Mouse (Mus musculus): ENCODE results near the gene Hdac5. TPM values are rescaled to one million over a fixed set of nuclear protein-coding genes. Genes with fewer than 3 reads are reported as not detected.
A peak's percentile ranks its signal among the peaks of the same experiment; 100 is the strongest.

The Hdac5 gene
- polyA plus RNA-seq, 1 experiment from 2014 or later = 29.1 TPM

DNA sequence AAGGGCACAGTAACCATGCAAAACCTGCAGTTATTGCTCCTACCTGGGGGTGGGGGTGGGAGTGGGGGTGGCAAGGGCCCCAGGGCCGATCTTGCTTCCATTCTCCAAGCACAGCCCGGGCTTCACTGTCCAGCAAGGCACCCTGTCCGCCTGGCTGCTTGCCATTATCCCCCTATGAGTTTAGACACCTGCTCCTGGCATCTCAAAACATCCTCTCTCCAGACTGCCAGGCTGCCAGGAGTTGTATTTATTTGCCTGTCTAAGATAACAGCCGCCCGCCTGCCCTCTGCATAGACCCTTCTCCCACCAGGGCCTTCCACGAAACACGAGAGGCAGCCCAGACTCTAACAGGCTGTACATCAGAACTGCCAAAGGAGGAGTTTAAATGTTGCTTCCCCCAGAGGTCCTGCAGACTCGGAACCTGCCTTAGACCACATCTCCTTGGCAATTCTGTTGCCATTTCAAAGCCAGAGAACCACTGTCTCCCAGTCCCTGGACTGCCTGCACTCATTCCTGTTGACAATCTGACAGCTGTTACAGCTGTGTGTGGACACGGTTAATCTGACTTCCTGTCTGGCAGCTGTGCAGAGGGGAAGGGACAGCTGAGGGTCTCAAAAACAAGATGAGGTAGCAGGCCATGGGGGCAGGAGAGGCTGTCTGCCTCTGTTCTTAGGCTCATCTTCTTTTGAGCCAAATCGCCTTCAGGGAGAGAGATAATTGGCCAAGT lies 15.4 kb downstream of the Hdac5 start:
- H3K4me2 ChIP-seq (replicated peaks; ENCODE audit: low read depth, low read length) = peak overlapping the region; percentile 8; the same call in 1 of the 2 replicates
- 27% methylated on average over 10 of the region's 10 CpGs for WGBS
- peak overlapping the region; percentile 48; the same call in 1 of the 2 replicates for H3K27ac ChIP-seq (ENCODE audit: low read depth, low read length)
- H3K27me3 ChIP-seq (ENCODE audit: control insufficient read depth, insufficient read depth, low read length) = no peaks in the 10 kb centered on the region
- H3K4me3 ChIP-seq (ENCODE audit: low read length) = no peak overlapping the region
- H3K9me3 ChIP-seq (ENCODE audit: control insufficient read depth, low read length) = no peaks in the 10 kb centered on the region
- H3K4me1 ChIP-seq (ENCODE audit: control insufficient read depth, insufficient read depth, low read length) = peaks cover 79% of the 10 kb centered on the region
- H3K36me3 ChIP-seq (ENCODE audit: control insufficient read depth, insufficient read depth, low read length) = no peaks in the 10 kb centered on the region
- no peak overlapping the region for H3K9ac ChIP-seq (ENCODE audit: low read depth, low read length)
- ATAC-seq (ENCODE audit: low FRiP score, low TSS enrichment) = peak; percentile 34

DNA sequence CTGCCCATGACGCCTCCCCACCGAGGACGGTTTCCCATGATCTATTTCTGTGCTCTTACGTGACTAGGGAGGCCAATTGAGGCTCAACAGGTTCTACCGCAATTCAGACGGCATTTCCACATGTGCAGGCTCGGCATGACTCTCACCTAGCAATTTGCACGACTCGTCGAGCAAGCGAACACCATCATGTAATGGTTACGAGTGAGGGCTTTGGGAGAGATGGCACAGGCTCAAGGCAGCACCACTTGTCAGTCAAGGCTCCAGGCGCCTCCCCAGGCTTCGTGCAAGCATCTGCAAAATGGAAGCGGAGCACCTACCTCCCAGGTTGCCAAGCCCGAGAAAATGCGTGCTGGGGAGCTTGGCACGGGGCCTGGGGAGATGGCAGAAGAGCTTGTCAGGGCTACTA lies 18.0 kb downstream of the Hdac5 start:
- no peaks in the 10 kb centered on the region for H3K36me3 ChIP-seq (ENCODE audit: control insufficient read depth, insufficient read depth, low read length)
- WGBS = 49% methylated on average over 18 of the region's 18 CpGs

DNA sequence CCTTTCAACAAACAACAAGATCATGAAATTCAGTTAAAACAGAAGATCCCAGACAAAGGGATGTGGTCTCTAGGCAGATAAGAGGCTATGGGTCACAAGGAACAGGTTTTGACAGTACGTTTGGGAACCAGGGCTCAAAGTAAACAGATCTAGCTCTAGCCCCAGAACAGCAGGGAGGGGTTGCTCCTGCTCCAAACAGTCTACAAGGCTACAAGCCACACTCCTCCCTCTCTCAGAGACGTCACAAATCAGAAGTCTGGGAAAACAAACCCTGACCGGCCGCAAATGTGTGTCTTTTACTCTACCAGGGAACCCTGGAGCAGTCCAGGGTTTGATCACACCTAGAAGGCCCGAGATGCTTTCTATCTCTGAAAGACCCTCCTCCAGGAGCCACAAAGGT lies 19.0 kb downstream of the Hdac5 start:
- Histone ChIP-seq H3K4me1 (ENCODE audit: control insufficient read depth, insufficient read depth, low read length) (peaks cover 59% of the 10 kb centered on the region), H3K9me3 (ENCODE audit: control insufficient read depth, low read length) (no peaks in the 10 kb centered on the region), H3K4me2 (replicated peaks; ENCODE audit: low read depth, low read length) (no peak overlapping the region), H3K27me3 (ENCODE audit: control insufficient read depth, insufficient read depth, low read length) (no peaks in the 10 kb centered on the region), H3K4me3 (ENCODE audit: low read length) (no peak overlapping the region), H3K36me3 (ENCODE audit: control insufficient read depth, insufficient read depth, low read length) (peaks cover 7% of the 10 kb centered on the region; the same call in 1 of the 2 replicates), H3K9ac (ENCODE audit: low read depth, low read length) (no peak overlapping the region), H3K27ac (ENCODE audit: low read depth, low read length) (no peak overlapping the region)
- no peak for ATAC-seq (ENCODE audit: low FRiP score, low TSS enrichment)
- WGBS = 20% methylated on average over 5 of the region's 5 CpGs

More for the DNA sequence above, 18.0 kb downstream of the Hdac5 start:
- peaks cover 68% of the 10 kb centered on the region for H3K4me1 ChIP-seq (ENCODE audit: control insufficient read depth, insufficient read depth, low read length)
- no peak overlapping the region for H3K27ac ChIP-seq (ENCODE audit: low read depth, low read length)
- no peaks in the 10 kb centered on the region for H3K27me3 ChIP-seq (ENCODE audit: control insufficient read depth, insufficient read depth, low read length)
- no peaks in the 10 kb centered on the region for H3K9me3 ChIP-seq (ENCODE audit: control insufficient read depth, low read length)
- H3K4me2 ChIP-seq (replicated peaks; ENCODE audit: low read depth, low read length) = no peak overlapping the region
- no peak for ATAC-seq (ENCODE audit: low FRiP score, low TSS enrichment)
- no peak overlapping the region for H3K9ac ChIP-seq (ENCODE audit: low read depth, low read length)
- no peak overlapping the region for H3K4me3 ChIP-seq (ENCODE audit: low read length)

DNA sequence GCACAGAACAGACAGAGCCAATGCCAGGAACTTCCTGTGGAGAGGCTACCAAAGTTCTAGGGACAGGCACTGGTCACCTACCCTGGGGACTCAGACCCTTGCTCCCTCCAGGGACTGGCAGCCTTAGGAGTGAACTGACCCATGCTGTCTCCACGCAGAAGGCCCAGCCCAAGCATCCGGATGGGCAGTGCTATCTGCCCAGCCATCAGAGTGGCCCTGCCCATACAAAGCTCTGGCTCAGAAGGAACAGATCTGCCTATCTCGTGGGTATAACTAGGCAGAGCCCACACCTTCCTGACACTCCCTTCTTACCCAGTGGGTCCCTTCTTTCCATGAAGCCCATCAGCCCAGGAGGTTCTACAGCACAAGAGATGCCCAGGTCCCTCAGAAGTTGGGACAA lies 19.8 kb downstream of the Hdac5 start:
- Histone ChIP-seq H3K4me1 (ENCODE audit: control insufficient read depth, insufficient read depth, low read length) (peaks cover 50% of the 10 kb centered on the region), H3K9me3 (ENCODE audit: control insufficient read depth, low read length) (no peaks in the 10 kb centered on the region), H3K36me3 (ENCODE audit: control insufficient read depth, insufficient read depth, low read length) (peaks cover 13% of the 10 kb centered on the region; the same call in 1 of the 2 replicates), H3K27me3 (ENCODE audit: control insufficient read depth, insufficient read depth, low read length) (no peaks in the 10 kb centered on the region), H3K9ac (ENCODE audit: low read depth, low read length) (no peak overlapping the region), H3K4me3 (ENCODE audit: low read length) (no peak overlapping the region), H3K4me2 (replicated peaks; ENCODE audit: low read depth, low read length) (no peak overlapping the region), H3K27ac (ENCODE audit: low read depth, low read length) (no peak overlapping the region)
- ATAC-seq (ENCODE audit: low FRiP score, low TSS enrichment) = no peak
- WGBS = 74% methylated on average over 3 of the region's 3 CpGs

DNA sequence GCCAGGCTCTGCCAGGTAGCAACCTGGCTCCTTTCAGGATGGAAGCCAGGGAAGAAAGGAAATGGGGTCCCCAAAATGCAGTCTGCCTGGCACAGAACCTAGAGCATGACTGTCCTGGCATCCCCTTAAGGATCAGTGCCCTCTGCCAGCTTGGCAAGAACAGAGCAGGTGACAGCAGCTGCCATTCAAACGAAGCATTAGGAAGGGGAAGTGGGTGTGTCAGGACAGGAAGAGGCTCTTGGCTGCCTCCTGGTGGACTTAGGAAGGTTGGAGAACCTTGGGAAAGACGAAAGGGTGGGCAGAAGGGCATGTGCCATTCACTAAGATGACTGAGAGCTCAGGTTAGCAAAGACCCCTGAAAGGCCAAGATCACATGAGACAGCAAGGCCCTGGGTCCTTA lies 20.2 kb downstream of the Hdac5 start:
- H3K4me2 ChIP-seq (replicated peaks; ENCODE audit: low read depth, low read length) = no peak overlapping the region
- H3K36me3 ChIP-seq (ENCODE audit: control insufficient read depth, insufficient read depth, low read length) = peaks cover 13% of the 10 kb centered on the region; the same call in 1 of the 2 replicates
- 37% methylated on average over 2 of the region's 2 CpGs for WGBS
- no peak for ATAC-seq (ENCODE audit: low FRiP score, low TSS enrichment)
- no peak overlapping the region for H3K4me3 ChIP-seq (ENCODE audit: low read length)
- H3K9ac ChIP-seq (ENCODE audit: low read depth, low read length) = no peak overlapping the region
- no peaks in the 10 kb centered on the region for H3K9me3 ChIP-seq (ENCODE audit: control insufficient read depth, low read length)
- H3K27me3 ChIP-seq (ENCODE audit: control insufficient read depth, insufficient read depth, low read length) = no peaks in the 10 kb centered on the region
- peaks cover 46% of the 10 kb centered on the region for H3K4me1 ChIP-seq (ENCODE audit: control insufficient read depth, insufficient read depth, low read length)
- H3K27ac ChIP-seq (ENCODE audit: low read depth, low read length) = no peak overlapping the region

DNA sequence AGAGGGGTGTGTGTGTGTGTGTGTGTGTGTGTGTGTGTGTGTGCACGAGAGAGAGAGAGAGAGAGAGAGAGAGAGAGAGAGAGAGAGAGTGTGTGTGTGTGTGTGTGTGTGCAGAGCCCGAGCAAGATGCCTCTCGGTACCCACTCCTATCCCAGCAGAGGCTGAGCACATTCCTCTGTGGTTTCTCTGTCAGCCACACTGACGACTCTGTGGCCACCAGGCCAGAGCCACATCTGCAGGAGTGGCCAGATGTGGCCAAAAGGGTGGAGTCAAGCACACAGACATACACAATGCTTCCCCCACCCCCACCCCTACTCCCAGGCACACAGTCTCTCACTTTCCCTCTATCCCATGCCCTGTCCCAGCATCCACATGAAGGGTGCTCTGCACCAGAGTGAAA lies 21.1 kb downstream of the Hdac5 start:
- ATAC-seq (ENCODE audit: low FRiP score, low TSS enrichment) = no peak

DNA sequence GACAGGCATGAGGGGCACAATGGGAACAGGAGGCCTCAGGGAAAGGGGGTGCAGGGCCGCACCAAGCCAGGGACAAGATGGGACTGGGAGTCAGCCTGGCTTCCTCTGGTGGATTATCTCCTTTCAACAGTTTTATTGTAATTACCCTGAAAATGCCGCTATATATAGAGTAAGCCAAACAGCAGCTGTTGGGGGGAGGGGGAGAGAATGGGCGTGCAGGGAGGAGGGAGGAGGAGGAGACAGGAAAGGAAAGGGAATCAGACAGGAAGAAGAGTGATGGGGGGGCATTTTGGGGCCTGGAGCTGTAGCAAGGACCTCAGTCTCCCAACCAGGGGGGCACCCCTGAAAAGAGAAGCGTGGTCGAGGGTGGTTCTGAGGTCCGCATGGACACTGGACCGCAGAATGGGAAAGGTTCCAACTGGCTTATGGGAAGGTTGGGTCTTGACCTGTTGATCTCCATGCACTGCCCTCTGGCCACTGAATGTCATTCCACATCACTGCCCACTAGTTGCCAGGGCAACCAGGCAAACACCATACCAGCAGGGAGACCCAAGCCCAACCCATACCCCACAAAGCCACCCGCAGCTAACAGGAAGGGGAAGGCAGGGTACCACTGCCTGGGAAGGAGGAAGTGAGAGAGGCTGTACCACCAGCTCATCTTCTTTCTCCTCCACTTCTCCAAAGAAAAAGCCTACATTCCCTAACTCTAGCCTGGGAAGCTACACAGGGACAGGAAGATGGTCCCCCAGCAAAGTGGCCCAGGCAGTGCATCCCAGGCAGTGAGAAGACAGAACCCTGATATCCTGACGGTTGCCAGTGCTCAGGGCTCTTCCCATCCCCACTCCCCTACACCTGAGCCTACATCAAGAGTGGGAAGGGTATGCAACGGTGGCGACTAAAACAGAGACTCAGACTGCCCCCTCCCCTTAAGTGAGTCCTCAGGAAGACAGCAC lies 21.9 kb downstream of the Hdac5 start:
- no peak overlapping the region for H3K4me2 ChIP-seq (replicated peaks; ENCODE audit: low read depth, low read length)
- H3K9me3 ChIP-seq (ENCODE audit: control insufficient read depth, low read length) = no peaks in the 10 kb centered on the region
- no peak overlapping the region for H3K9ac ChIP-seq (ENCODE audit: low read depth, low read length)

More for the DNA sequence above, 21.1 kb downstream of the Hdac5 start:
- Histone ChIP-seq H3K36me3 (ENCODE audit: control insufficient read depth, insufficient read depth, low read length) (peaks cover 22% of the 10 kb centered on the region; the same call in 1 of the 2 replicates), H3K4me2 (replicated peaks; ENCODE audit: low read depth, low read length) (no peak overlapping the region), H3K4me3 (ENCODE audit: low read length) (no peak overlapping the region), H3K4me1 (ENCODE audit: control insufficient read depth, insufficient read depth, low read length) (peaks cover 38% of the 10 kb centered on the region), H3K9me3 (ENCODE audit: control insufficient read depth, low read length) (no peaks in the 10 kb centered on the region), H3K27me3 (ENCODE audit: control insufficient read depth, insufficient read depth, low read length) (no peaks in the 10 kb centered on the region), H3K9ac (ENCODE audit: low read depth, low read length) (no peak overlapping the region), H3K27ac (ENCODE audit: low read depth, low read length) (no peak overlapping the region)
- WGBS = 40% methylated on average over 3 of the region's 4 CpGs

DNA sequence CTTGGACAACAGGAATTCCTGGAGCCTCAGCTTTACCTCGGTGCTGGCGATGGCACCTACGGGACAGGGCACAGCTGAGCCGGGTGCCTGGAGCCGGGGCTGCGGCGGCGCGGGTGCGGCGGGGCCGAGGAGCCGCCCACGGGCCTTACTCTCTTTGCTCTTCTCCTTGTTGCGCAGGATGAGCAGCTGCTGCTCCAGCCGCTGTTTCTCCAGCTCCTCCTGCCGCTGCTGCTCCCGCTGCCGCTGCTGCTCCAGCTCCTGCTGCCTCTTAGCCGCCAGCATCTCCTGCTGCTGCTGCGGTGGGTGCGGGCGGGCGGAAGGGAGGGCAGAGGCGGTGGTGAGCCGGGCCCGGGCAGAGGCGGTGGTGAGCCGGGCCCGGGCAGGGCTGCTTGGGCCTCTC lies 23.5 kb downstream of the Hdac5 start:
- no peak overlapping the region for H3K4me3 ChIP-seq (ENCODE audit: low read length)
- no peak overlapping the region for H3K27ac ChIP-seq (ENCODE audit: low read depth, low read length)
- ATAC-seq (ENCODE audit: low FRiP score, low TSS enrichment) = no peak
- no peaks in the 10 kb centered on the region for H3K9me3 ChIP-seq (ENCODE audit: control insufficient read depth, low read length)
- 78% methylated on average over 29 of the region's 30 CpGs for WGBS
- H3K4me2 ChIP-seq (replicated peaks; ENCODE audit: low read depth, low read length) = no peak overlapping the region
- H3K4me1 ChIP-seq (ENCODE audit: control insufficient read depth, insufficient read depth, low read length) = peaks cover 26% of the 10 kb centered on the region
- no peaks in the 10 kb centered on the region for H3K27me3 ChIP-seq (ENCODE audit: control insufficient read depth, insufficient read depth, low read length)
- peaks cover 43% of the 10 kb centered on the region for H3K36me3 ChIP-seq (ENCODE audit: control insufficient read depth, insufficient read depth, low read length)
- H3K9ac ChIP-seq (ENCODE audit: low read depth, low read length) = no peak overlapping the region

More for the DNA sequence above, 21.9 kb downstream of the Hdac5 start:
- ATAC-seq (ENCODE audit: low FRiP score, low TSS enrichment) = no peak
- H3K4me1 ChIP-seq (ENCODE audit: control insufficient read depth, insufficient read depth, low read length) = peaks cover 32% of the 10 kb centered on the region
- peaks cover 27% of the 10 kb centered on the region; the same call in 1 of the 2 replicates for H3K36me3 ChIP-seq (ENCODE audit: control insufficient read depth, insufficient read depth, low read length)
- 55% methylated on average over 11 of the region's 11 CpGs for WGBS
- H3K27ac ChIP-seq (ENCODE audit: low read depth, low read length) = no peak overlapping the region
- no peaks in the 10 kb centered on the region for H3K27me3 ChIP-seq (ENCODE audit: control insufficient read depth, insufficient read depth, low read length)
- no peak overlapping the region for H3K4me3 ChIP-seq (ENCODE audit: low read length)

Measured in kidney, embryonic 14.5 days (tissue).